Mouse (Mus musculus) hindbrain, embryonic 16.5 days (tissue): ENCODE data around the gene Cfap298. TPM values are rescaled to one million over a fixed set of nuclear protein-coding genes. Genes with fewer than 3 reads are reported as not detected.

Experiments used
- ATAC-seq: fragments of 200-750 bp; cut with Nextera tagmentation; 2 replicates; pipeline ENCODE4 v1.8.0; 2017; ENCODE audit warnings: moderate TSS enrichment, moderate library complexity
- H3K27ac ChIP-seq: fragments of 300-500 bp; sonication (generic); 2 replicates; pipeline ENCODE4 v1.5.1; 2014; ENCODE audit warnings: low read depth, mild to moderate bottlenecking, control low read depth, low read length, moderate library complexity
- H3K27me3 ChIP-seq: fragments of 300-500 bp; sonication (generic); replicated peaks from 2 replicates; pipeline ENCODE4 v1.6.1; 2014; ENCODE audit warnings: low read length; ENCODE audit not compliant: control insufficient read depth, insufficient read depth
- H3K36me3 ChIP-seq: fragments of 300-500 bp; sonication (generic); 2 replicates; pipeline ENCODE4 v1.6.1; 2014; ENCODE audit warnings: mild to moderate bottlenecking, low read length, moderate library complexity, mixed read lengths; ENCODE audit not compliant: control insufficient read depth, insufficient read depth
- H3K4me1 ChIP-seq: fragments of 300-500 bp; sonication (generic); 2 replicates; pipeline ENCODE4 v1.6.1; 2014; ENCODE audit warnings: low read depth, low read length; ENCODE audit not compliant: control insufficient read depth, insufficient read depth
- H3K4me2 ChIP-seq: fragments of 300-500 bp; sonication (generic); 2 replicates; pipeline ENCODE4 v1.6.1; 2014; ENCODE audit warnings: mild to moderate bottlenecking, low read length, control low read depth, moderate library complexity
- H3K4me3 ChIP-seq: fragments of 300-500 bp; sonication (generic); 2 replicates; pipeline ENCODE4 v1.5.1; 2014; ENCODE audit warnings: mild to moderate bottlenecking, low read length, control low read depth, moderate library complexity
- H3K9ac ChIP-seq: fragments of 300-500 bp; sonication (generic); 2 replicates; pipeline ENCODE4 v1.6.1; 2014; ENCODE audit warnings: low read depth, mild to moderate bottlenecking, control low read depth, low read length, moderate library complexity
- H3K9me3 ChIP-seq: fragments of 300-500 bp; sonication (generic); 2 replicates; pipeline ENCODE4 v1.6.1; 2014; ENCODE audit warnings: mild to moderate bottlenecking, low read length, moderate library complexity; ENCODE audit not compliant: control insufficient read depth
- WGBS: fragments of 180-500 bp; shearing (Covaris S2); extraction: QIAGEN DNeasy Blood & Tissue Kit; methylation state at CpG from one replicate; pipeline ENCODE4 v1.1.7; 2014; 5-methylcytosine and 5-hydroxymethylcytosine counted together
- polyA plus RNA-seq: library from polyadenylated mRNA; unstranded; fragments of >200 nt; fragmentation: Nextera tagmentation; extraction: Ambion mirVana; gene quantifications from 2 replicates; pipeline ENCODE4 v1.2.1, GENCODE M21; 2015

The Cfap298 gene
- polyA plus RNA-seq, 1 experiment from 2014 or later, result 61.1 TPM

DNA sequence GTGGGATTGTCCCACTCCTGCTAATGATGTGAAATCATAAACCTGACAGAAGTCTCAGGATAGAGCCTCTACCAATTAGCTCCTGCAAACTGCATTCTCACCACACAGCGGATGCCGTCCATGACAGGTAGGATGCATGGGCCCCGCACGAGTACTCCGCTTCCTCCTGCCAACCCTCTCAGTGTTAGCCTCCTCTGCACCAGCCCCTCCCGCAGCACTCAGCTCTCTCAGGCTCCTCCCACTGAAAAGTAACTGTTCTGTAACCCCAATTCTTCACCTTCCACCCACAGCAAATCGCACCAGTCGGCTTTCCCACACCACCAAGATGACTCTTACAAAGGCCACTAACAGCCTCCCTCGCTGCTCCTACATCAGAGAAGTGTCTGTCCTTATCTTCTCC lies 18.2 kb upstream of the Cfap298 start:
- Histone ChIP-seq H3K9me3 (no peaks in the 10 kb centered on the region), H3K27ac (no peak overlapping the region), H3K4me3 (no peak overlapping the region), H3K36me3 (peaks cover 22% of the 10 kb centered on the region), H3K9ac (no peak overlapping the region), H3K27me3 (no peaks in the 10 kb centered on the region), H3K4me2 (no peak overlapping the region), H3K4me1 (no peaks in the 10 kb centered on the region)
- WGBS, result 93% methylated on average over 9 of the region's 9 CpGs
- ATAC-seq, result no peak

DNA sequence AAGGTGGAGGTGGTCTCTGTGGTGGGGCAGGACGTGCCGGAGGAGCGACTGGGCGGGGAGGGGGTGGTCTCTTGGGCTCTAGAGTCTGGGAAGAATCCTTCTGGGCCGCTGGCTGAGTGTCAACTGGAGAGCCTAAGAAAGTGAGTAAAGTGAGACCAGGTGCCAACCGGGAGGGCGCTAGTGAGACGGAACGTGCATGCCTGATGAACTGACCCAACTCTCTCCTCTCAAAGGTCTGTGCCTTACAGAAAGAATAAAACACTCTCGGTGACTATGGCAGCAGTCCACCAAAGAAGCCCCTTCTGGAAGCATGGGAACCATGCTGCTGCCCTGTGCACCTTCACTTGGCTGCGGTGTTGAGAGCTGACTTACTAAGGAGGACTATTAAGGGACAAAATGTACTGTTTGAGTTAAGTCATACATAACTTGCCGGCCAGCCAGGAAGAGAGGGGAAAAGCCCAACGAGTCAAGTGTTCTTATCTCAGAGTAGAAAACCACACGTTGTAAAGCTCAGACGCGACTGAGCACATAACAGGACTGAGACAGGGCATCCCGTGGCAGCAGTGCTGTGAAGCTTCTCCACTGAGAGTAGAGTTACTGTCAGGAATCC lies 15.5 kb upstream of the Cfap298 start:
- H3K27me3 ChIP-seq, result no peaks in the 10 kb centered on the region
- H3K4me2 ChIP-seq, result no peak overlapping the region
- ATAC-seq, result no peak
- no peak overlapping the region for H3K27ac ChIP-seq
- no peak overlapping the region for H3K9ac ChIP-seq
- H3K4me3 ChIP-seq, result no peak overlapping the region
- H3K36me3 ChIP-seq, result peaks cover 27% of the 10 kb centered on the region
- WGBS, result 61% methylated on average over 17 of the region's 17 CpGs
- no peaks in the 10 kb centered on the region for H3K4me1 ChIP-seq
- H3K9me3 ChIP-seq, result no peaks in the 10 kb centered on the region

DNA sequence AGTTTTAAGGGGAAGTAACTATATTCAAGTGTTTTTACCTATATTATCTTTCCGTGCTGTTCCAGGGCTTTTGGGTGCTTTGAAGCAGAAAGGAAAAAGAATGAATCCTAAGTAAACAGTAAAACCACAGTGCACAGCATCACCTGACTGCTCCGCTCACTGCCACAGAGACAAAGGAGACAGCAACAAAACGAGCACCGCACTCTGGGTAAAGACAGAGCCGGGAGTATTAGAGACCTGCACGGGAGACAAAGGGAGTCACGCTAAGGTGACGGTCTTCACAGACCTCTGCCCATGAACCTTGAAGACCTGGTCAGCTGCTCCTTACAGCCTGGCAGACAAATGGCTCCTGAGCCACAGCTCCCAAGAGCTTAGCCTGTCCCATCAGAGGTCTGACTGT lies 12.1 kb upstream of the Cfap298 start:
- WGBS, result 79% methylated on average over 8 of the region's 8 CpGs
- no peak for ATAC-seq
- no peak overlapping the region for H3K9ac ChIP-seq

DNA sequence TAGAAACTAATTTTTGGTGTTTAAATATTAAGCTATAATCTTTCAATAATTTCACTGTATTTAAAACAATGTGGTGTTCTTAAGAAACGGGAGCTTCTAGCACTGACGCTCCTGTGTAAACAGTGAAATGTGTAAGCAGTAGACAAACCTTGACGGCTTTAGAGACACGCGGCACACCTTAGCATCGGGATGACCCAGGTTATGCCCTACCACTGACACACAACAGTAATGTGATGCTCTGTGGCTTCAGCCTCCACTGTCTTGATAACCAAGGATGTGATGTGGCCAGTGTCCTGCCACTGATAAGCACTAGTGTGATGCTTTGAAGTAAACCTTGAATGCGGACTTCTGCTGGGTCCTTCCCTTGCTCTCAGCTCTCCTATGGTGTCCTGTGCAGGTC lies 6.3 kb upstream of the Cfap298 start:
- no peak overlapping the region for H3K9ac ChIP-seq
- 96% methylated on average over 7 of the region's 7 CpGs for WGBS
- no peak overlapping the region for H3K27ac ChIP-seq
- peaks cover 29% of the 10 kb centered on the region for H3K36me3 ChIP-seq
- no peak overlapping the region for H3K4me2 ChIP-seq
- no peaks in the 10 kb centered on the region for H3K9me3 ChIP-seq
- ATAC-seq, result no peak
- no peaks in the 10 kb centered on the region for H3K27me3 ChIP-seq
- H3K4me1 ChIP-seq, result no peaks in the 10 kb centered on the region
- no peak overlapping the region for H3K4me3 ChIP-seq

More for the DNA sequence above, 12.1 kb upstream of the Cfap298 start:
- no peak overlapping the region for H3K4me3 ChIP-seq
- H3K4me2 ChIP-seq, result no peak overlapping the region
- H3K27ac ChIP-seq, result no peak overlapping the region
- peaks cover 33% of the 10 kb centered on the region for H3K36me3 ChIP-seq
- H3K4me1 ChIP-seq, result no peaks in the 10 kb centered on the region
- no peaks in the 10 kb centered on the region for H3K27me3 ChIP-seq
- no peaks in the 10 kb centered on the region for H3K9me3 ChIP-seq

DNA sequence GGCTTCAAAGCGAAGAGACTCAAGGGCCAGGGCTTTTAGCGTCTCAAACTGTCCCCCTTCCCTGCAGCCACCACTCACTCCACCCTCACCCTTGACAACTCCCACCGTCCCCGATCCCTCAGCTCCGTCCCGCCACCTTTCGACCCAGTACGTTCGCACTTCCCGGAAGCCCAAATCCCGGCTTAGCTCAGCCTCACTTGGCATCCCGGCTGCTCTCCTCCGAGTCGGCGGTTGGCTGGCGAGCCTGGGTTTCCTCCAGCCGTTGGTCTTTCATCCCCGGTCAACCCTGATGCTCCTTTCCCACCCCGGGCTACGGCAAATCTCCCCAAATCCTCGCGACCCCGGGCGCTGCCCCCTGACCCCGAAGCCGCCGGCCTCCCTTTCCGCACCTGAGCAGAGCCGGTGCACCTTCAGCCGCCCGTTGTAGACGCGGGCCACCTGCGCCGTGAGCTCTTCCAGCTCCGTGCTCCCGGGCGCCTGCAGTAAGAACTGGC lies 674 bp downstream of the Cfap298 start:
- peak overlapping the region; percentile 85 for H3K9ac ChIP-seq
- H3K9me3 ChIP-seq, result no peaks in the 10 kb centered on the region
- peak overlapping the region; percentile 73 for H3K4me2 ChIP-seq
- H3K4me1 ChIP-seq, result peaks cover 6% of the 10 kb centered on the region
- WGBS, result 1% methylated on average over 38 of the region's 38 CpGs
- peaks cover 12% of the 10 kb centered on the region for H3K36me3 ChIP-seq
- peak overlapping the region; percentile 93 for H3K27ac ChIP-seq
- H3K4me3 ChIP-seq, result peak overlapping the region; percentile 90
- peak; percentile 85 for ATAC-seq
- H3K27me3 ChIP-seq, result no peaks in the 10 kb centered on the region

DNA sequence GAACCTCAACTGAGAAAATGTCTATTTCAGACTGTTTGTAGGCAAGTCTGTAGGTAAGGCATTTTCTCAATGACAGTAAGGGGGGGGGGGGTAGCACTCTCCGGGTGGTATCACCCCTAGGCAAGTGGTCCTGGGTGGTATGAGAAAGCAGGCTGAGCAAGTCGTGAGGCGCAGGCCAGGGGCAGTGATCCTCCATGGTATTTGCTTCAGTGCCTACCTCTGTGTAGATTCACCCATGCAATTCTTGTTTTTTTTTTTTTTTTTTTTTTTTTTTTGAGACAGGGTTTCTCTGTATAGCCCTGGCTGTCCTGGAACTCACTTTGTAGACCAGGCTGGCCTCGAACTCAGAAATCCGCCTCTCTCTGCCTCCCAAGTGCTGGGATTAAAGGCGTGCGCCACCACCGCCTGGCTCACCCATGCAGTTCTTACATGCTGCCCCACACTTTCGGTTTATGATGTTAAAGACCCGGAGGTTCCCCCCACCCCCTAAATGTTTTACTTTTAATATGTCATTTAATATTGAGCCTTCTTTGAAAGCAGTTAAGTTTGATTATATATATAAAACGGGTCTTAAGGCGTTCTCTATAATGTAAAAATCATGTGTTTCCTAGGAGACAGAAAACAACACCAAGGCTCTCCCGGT lies 1.3 kb downstream of the Cfap298 start:
- H3K4me2 ChIP-seq, result peak overlapping the region; percentile 73
- no peak for ATAC-seq
- peaks cover 6% of the 10 kb centered on the region for H3K4me1 ChIP-seq
- H3K9ac ChIP-seq, result peak overlapping the region; percentile 85
- H3K36me3 ChIP-seq, result peaks cover 10% of the 10 kb centered on the region
- no peaks in the 10 kb centered on the region for H3K27me3 ChIP-seq
- peak overlapping the region; percentile 93 for H3K27ac ChIP-seq
- H3K9me3 ChIP-seq, result no peaks in the 10 kb centered on the region
- WGBS, result 36% methylated on average over 13 of the region's 13 CpGs
- H3K4me3 ChIP-seq, result peak overlapping the region; percentile 90

- Histone ChIP-seq H3K27me3 (no peaks in the 10 kb centered on the region), H3K9ac (no peak overlapping the region), H3K27ac (no peak overlapping the region), H3K4me3 (no peak overlapping the region), H3K9me3 (no peaks in the 10 kb centered on the region), H3K36me3 (no peaks in the 10 kb centered on the region; the same call in 1 of the 2 replicates), H3K4me1 (no peaks in the 10 kb centered on the region), H3K4me2 (no peak overlapping the region)
- no peak for ATAC-seq
- 84% methylated on average over 4 of the region's 4 CpGs for WGBS
These were observed 7.5 kb downstream of the Cfap298 start for GRCm38 (mm10) chr16:90927446-90927845.

GRCm38 (mm10) chr16:90925461-90925860 lies 9.5 kb downstream of the Cfap298 start:
- Histone ChIP-seq H3K4me1 (no peaks in the 10 kb centered on the region), H3K9ac (no peak overlapping the region), H3K27ac (no peak overlapping the region), H3K4me2 (no peak overlapping the region), H3K4me3 (no peak overlapping the region), H3K27me3 (no peaks in the 10 kb centered on the region), H3K9me3 (no peaks in the 10 kb centered on the region), H3K36me3 (no peaks in the 10 kb centered on the region; the same call in 1 of the 2 replicates)
- 22% methylated on average over 5 of the region's 5 CpGs for WGBS
- peak; percentile 60 for ATAC-seq

- no peak overlapping the region for H3K27ac ChIP-seq
- H3K9me3 ChIP-seq, result no peaks in the 10 kb centered on the region
- WGBS, result 89% methylated on average over 13 of the region's 13 CpGs
- H3K4me1 ChIP-seq, result no peaks in the 10 kb centered on the region
- no peaks in the 10 kb centered on the region; the same call in 1 of the 2 replicates for H3K36me3 ChIP-seq
- H3K9ac ChIP-seq, result no peak overlapping the region
- no peak overlapping the region for H3K4me2 ChIP-seq
- H3K27me3 ChIP-seq, result no peaks in the 10 kb centered on the region
- no peak overlapping the region for H3K4me3 ChIP-seq
- ATAC-seq, result 0 out of 2 replicates have a peak, but pooled peaks have one; percentile 41
These were observed 10.1 kb downstream of the Cfap298 start for GRCm38 (mm10) chr16:90924606-90925370.
